8 mouse cellular contexts compared by ENCODE assay signal in the genomic region with DNA sequence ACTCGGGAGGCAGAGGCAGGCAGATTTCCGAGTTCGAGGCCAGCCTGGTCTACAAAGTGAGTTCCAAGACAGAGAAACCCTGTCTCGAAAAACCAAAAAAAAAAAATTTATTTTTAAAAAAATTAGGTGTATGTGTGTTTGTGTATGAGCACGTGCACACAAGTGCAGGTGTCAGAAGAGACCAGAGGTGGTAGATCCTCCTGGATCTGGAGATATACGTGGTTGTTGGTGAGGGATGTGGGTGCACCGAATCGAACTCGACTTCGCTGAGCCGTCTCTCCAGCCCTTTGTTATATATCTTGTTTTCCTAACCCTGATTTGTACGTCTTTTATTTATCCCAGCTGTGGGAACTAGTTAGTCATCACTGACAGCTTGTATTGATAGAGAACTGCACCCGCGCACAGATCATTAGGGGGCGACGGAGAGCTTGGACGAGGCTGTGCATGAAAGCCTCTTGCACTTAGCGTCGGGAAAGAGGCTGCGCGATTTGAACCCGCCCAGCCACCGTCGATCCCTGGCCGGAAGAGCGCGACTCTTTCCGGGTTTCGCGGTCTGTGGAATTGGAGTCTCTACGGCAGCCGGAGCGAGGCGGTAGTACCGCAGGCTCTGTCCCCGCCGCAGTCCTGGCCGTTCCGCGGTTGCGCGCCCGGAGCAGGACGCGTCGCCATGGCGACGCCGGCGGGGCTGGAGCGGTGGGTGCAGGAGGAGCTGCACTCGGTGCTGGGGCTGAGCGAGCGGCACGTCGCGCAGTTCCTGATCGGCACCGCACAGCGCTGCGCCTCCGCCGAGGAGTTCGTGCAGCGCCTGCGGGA. TPM values are rescaled to one million over a fixed set of nuclear protein-coding genes. Genes with fewer than 3 reads are reported as not detected.
DNase-seq lines count a peak whose midpoint lies in the region; ATAC-seq lines count a peak whose summit lies in the region.

Dhx16 (plus strand) TSS at position 575 of the 813 bp plus-strand sequence.

- H3K4me3 ChIP-seq in intestine, embryonic 14.5 days (ENCODE audit: low read depth, low read length) = peak within 1 kb of the TSS; percentile 76

- H3K4me2 ChIP-seq in intestine, embryonic 14.5 days (ENCODE audit: low read length) = peak within 1 kb of the TSS; percentile 86

- H3K9me3 ChIP-seq in intestine, embryonic 14.5 days (ENCODE audit: control insufficient read depth, low read length) = no peaks in the 10 kb centered on the region

- peak within 1 kb of the TSS; percentile 80 for H3K9ac ChIP-seq in intestine, embryonic 14.5 days (ENCODE audit: low read length)

- peak; percentile 90 for ATAC-seq in intestine, embryonic 14.5 days (replicated peaks; ENCODE audit: low FRiP score, low TSS enrichment, low read depth)

- intact Hi-C loops in gastrocnemius, postnatal 14 days (cut with DNase I; ENCODE audit: low total_unique reads) = no loop called here
- intact Hi-C loops in left cerebral cortex, postnatal 14 days (cut with DNase I) = no loop called here

- peak; percentile 94 to 98 for DNase-seq in adrenal gland, adult (ENCODE audit: inconsistent age in 2 of 2, low spot score in 1 of 2)
- peak; percentile 97 for DNase-seq in embryo, embryonic 10.5 days (ENCODE audit: low spot score)
- DNase-seq in gastrocnemius, postnatal 14 days = peak; percentile 94
- DNase-seq in intestine, embryonic 14.5 days (ENCODE audit: low spot score) = peak; percentile 94
- peak; percentile 96 for DNase-seq in left cerebral cortex, postnatal 14 days (ENCODE audit: low spot score in 2 of 2)
- peak; percentile 96 for DNase-seq in mesoderm, embryonic 11.5 days (ENCODE audit: low read depth, low spot score)
- peak; percentile 94 for DNase-seq in right cerebral cortex, postnatal 36 days (ENCODE audit: low spot score in 2 of 2)
- peak; percentile 95 for DNase-seq in yolk sac, embryonic 10.5 days (ENCODE audit: low spot score)

- no peak within 1 kb of the TSS for H3K27ac ChIP-seq in intestine, embryonic 14.5 days (ENCODE audit: low read depth)

- H3K27me3 ChIP-seq in intestine, embryonic 14.5 days (replicated peaks; ENCODE audit: control insufficient read depth, insufficient read depth, low read length) = no peaks in the 10 kb centered on the region

- WGBS in intestine, embryonic 14.5 days = 6% methylated on average over 65 of the region's 66 CpGs

- H3K36me3 ChIP-seq in intestine, embryonic 14.5 days (ENCODE audit: control insufficient read depth, insufficient read depth, low read length) = peaks cover 54% of the 10 kb centered on the region

- H3K4me1 ChIP-seq in intestine, embryonic 14.5 days (replicated peaks; ENCODE audit: control insufficient read depth, insufficient read depth, low read length) = peaks cover 5% of the 10 kb centered on the region

RNA-seq across cellular contexts. Expression of gene Dhx16, which starts in this region (rescaled TPM):
- 10 to 100 TPM; 10.5 to 11.9 TPM for total RNA-seq in gastrocnemius, postnatal 14 days (2021)
- polyA plus RNA-seq in intestine, embryonic 14.5 days (2014; fragmentation: Nextera tagmentation; extraction: Ambion mirVana) = 37.2 and 46.1 TPM in 2 replicates
- 10 to 100 TPM; 30.1 to 32.1 TPM for total RNA-seq in left cerebral cortex, postnatal 14 days (2021)
